Mouse (Mus musculus) central nervous system, embryonic 18 days (tissue): Measurements from ENCODE around the gene Sult2a3. TPM values are rescaled to one million over a fixed set of nuclear protein-coding genes. Genes with fewer than 3 reads are reported as not detected.

Experiments used
- polyA plus RNA-seq: library from polyadenylated mRNA; depleted of rRNA; stranded (reverse); fragments of >200 nt; gene quantifications from 2 replicates; pipeline ENCODE4 v1.2.3, GENCODE M21; 2012; rRNA removed

Sult2a3 gene
- not detected in 2 replicates for polyA plus RNA-seq

DNA sequence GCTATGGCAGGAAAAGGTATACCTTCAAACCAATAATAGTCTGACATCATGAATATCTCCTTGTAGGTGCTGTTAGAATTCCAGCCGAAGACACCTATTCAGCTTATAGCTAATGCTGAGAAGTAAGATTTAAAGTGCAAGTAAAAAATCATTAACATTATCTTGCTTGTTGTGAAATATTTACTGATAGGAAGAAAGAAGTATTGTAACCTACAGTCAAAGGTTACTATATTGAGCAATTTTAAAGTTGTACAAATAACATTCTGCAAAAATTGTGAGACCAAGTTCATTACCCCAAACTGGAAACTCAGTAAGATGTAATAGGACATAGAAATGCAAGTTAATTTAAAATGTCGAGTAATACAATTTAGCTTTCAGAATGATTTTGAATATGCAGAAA is at the start of gene Sult2a3:
Gene Sult2a3 (minus strand): TSS at position 101 of the 400 bp plus-strand sequence.

Other genes starting within 250 kb of the Sult2a3 start
- not detected in 2 replicates for gene Sult2a4, start 133.4 kb downstream of the Sult2a3 start, polyA plus RNA-seq
- gene Sult2a6, start 131.8 kb upstream of the Sult2a3 start, polyA plus RNA-seq = not detected in 2 replicates
- not detected in 2 replicates for gene Obox8, start 210.5 kb upstream of the Sult2a3 start, polyA plus RNA-seq